ENCODE assay signal across 11 mouse cellular contexts in the genomic region with DNA sequence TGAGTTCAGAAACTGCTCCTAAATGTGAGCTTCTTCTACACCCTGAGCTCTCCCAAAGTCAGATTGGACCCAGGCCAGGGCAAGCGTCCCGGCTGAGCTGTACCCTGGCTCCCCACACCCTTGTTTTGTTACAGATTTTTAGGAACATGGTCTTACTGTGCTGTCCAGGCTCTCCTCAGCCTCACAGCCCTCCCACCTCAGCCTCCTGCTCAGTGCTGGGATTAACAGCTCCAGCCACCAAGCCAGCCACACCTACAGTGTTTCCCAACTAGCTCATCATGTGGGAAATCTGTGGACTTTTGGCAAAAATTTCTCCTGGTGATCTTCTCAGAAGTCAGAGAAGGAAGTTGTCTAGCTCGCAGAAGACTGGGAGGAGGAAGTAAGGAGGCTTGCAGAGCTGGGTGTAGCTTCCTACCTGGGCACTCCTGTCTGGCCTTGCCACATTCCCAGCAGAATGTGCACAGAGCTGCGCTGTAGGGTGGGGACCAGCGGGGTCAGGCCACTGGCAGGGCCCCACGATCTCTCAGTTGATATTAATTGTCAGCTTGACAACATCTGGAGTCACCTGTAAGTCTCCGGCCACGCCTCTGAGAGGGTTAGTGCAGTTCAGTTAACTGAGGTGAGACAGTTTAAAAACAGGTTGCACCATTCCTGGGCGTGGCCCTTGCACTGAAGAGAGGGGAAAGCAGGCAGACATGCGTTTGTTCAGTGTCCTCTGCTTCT. TPM values are rescaled to one million over a fixed set of nuclear protein-coding genes. Genes with fewer than 3 reads are reported as not detected.
DNase-seq lines count a peak whose midpoint lies in the region; ATAC-seq and TF ChIP-seq lines count a peak whose summit lies in the region.
"Had no signal": no experiment of that assay in that cellular context is flagged by ENCODE, and none has a peak within 500 bp of the region (broad histone marks: within the 10 kb centered on the region; RNA-seq: fewer than 3 reads in every experiment).

No protein-coding gene starts in this region.

- no peak overlapping the region for H3K9ac ChIP-seq in embryonic facial prominence, embryonic 14.5 days (ENCODE audit: low read depth, low read length)
- H3K9ac ChIP-seq: midbrain, embryonic 12.5 days had no signal

- no peak overlapping the region for H3K4me2 ChIP-seq in embryonic facial prominence, embryonic 14.5 days (ENCODE audit: low read depth, low read length)
- H3K4me2 ChIP-seq: midbrain, embryonic 12.5 days had no signal

- 84% methylated on average over 10 of the region's 10 CpGs for WGBS in embryonic facial prominence, embryonic 14.5 days
- WGBS in embryonic facial prominence, embryonic 10.5 days, result 92% methylated on average over 10 of the region's 10 CpGs

- intact Hi-C loops in heart, postnatal 10 days (cut with DNase I), result no loop called here
- intact Hi-C loops in left cerebral cortex, postnatal 10 days (cut with DNase I), result loop anchor here (5.0 kb wide), 1 partner anchor 41 kb away; no protein-coding TSS in a partner anchor

- no peak overlapping the region for H3K27ac ChIP-seq in embryonic facial prominence, embryonic 14.5 days (replicated peaks; ENCODE audit: low read depth, low read length)
- no peak overlapping the region for H3K27ac ChIP-seq in embryonic facial prominence, embryonic 10.5 days (replicated peaks)
- H3K27ac ChIP-seq in cortical plate, adult 2 months (ENCODE audit: insufficient read depth, low read length), result 0 out of 2 replicates have a peak overlapping the region, but pooled peaks have one; percentile 7
- H3K27ac ChIP-seq: midbrain, embryonic 12.5 days had no signal

- no peaks in the 10 kb centered on the region for H3K4me1 ChIP-seq in embryonic facial prominence, embryonic 14.5 days (ENCODE audit: control insufficient read depth, insufficient read depth, low read length)
- H3K4me1 ChIP-seq in embryonic facial prominence, embryonic 10.5 days, result no peaks in the 10 kb centered on the region
- peaks cover 12% of the 10 kb centered on the region for H3K4me1 ChIP-seq in cortical plate, adult 2 months (ENCODE audit: control insufficient read depth, insufficient read depth, low read length)
- H3K4me1 ChIP-seq: midbrain, embryonic 12.5 days had no signal

- no peaks in the 10 kb centered on the region for H3K9me3 ChIP-seq in embryonic facial prominence, embryonic 14.5 days (ENCODE audit: control insufficient read depth, low read length)
- no peaks in the 10 kb centered on the region for H3K9me3 ChIP-seq in embryonic facial prominence, embryonic 10.5 days
- H3K9me3 ChIP-seq: midbrain, embryonic 12.5 days had no signal

- H3K4me3 ChIP-seq in embryonic facial prominence, embryonic 14.5 days (ENCODE audit: low read depth, low read length), result no peak overlapping the region
- no peak overlapping the region for H3K4me3 ChIP-seq in embryonic facial prominence, embryonic 10.5 days
- H3K4me3 ChIP-seq in cortical plate, adult 2 months (ENCODE audit: insufficient read depth, low read length), result no peak overlapping the region
- H3K4me3 ChIP-seq: midbrain, embryonic 12.5 days had no signal

- H3K36me3 ChIP-seq in embryonic facial prominence, embryonic 14.5 days (ENCODE audit: control insufficient read depth, insufficient read depth, low read length), result peaks cover 54% of the 10 kb centered on the region
- peaks cover 89% of the 10 kb centered on the region for H3K36me3 ChIP-seq in embryonic facial prominence, embryonic 10.5 days (replicated peaks)

- TF ChIP-seq POLR2A in cortical plate, adult 2 months (IDR thresholded peaks at IDR 0.05; ENCODE audit: extremely low read depth, insufficient read depth, low read length), result no peak

- TF ChIP-seq CTCF in cortical plate, adult 2 months (IDR thresholded peaks at IDR 0.05; ENCODE audit: extremely low read depth, insufficient read depth, low read length), result no peak

- no peak for ATAC-seq in embryonic facial prominence, embryonic 14.5 days (ENCODE audit: low read depth)
- peak; percentile 83 for ATAC-seq in megakaryocyte, adult 5-6 weeks (ENCODE audit: poor library complexity, severe bottlenecking)

- peak; percentile 45 for DNase-seq in embryonic facial prominence, embryonic 14.5 days (ENCODE audit: low spot score)
- no peak for DNase-seq in embryonic facial prominence, embryonic 10.5 days (ENCODE audit: low spot score)
- DNase-seq in heart, postnatal 10 days, result peak; percentile 68 to 73
- no peak for DNase-seq in layer of hippocampus, postnatal 14 days (ENCODE audit: low spot score in 2 of 2)
- DNase-seq in cerebellum, adult 9-11 months, result no peak
- DNase-seq in left cerebral cortex, postnatal 10 days (ENCODE audit: extremely low spot score in 1 of 2, low spot score in 2 of 2), result no peak
- DNase-seq: cerebellum, postnatal 25 days had no signal

- H3K27me3 ChIP-seq in embryonic facial prominence, embryonic 14.5 days (replicated peaks; ENCODE audit: control insufficient read depth, insufficient read depth, low read length), result no peaks in the 10 kb centered on the region
- H3K27me3 ChIP-seq in embryonic facial prominence, embryonic 10.5 days (replicated peaks; ENCODE audit: low read depth, poor library complexity, severe bottlenecking), result no peaks in the 10 kb centered on the region
- H3K27me3 ChIP-seq: midbrain, embryonic 12.5 days had no signal

RNA-seq across cellular contexts. Expression of a gene that starts 16.9 kb away (rescaled TPM):
- 13.9 and 14.4 TPM in 2 replicates for polyA plus RNA-seq in embryonic facial prominence, embryonic 14.5 days (2014; fragmentation: Nextera tagmentation; extraction: Ambion mirVana)
- polyA plus RNA-seq in embryonic facial prominence, embryonic 10.5 days (2016; fragmentation: Nextera tagmentation; extraction: Ambion mirVana), result 7.4 and 8.9 TPM in 2 replicates
- 10.3 and 10.7 TPM in 2 replicates for polyA plus RNA-seq in cortical plate, adult 2 months (2012; rRNA removed)
- total RNA-seq in heart, postnatal 10 days (2021), result 1 to 10 TPM; 9.9 to 10.0 TPM
- total RNA-seq in megakaryocyte, adult 5-6 weeks (2015), result 7.2 and 7.9 TPM in 2 replicates
- 8.9 and 9.1 TPM in 2 replicates for total RNA-seq in megakaryocyte, adult 5-6 weeks (2017)
- total RNA-seq in layer of hippocampus, postnatal 14 days (2021), result 10 to 100 TPM in 1 of 2 experiments, 1 to 10 TPM in 1; 9.3 to 10.3 TPM
- total RNA-seq in left cerebral cortex, postnatal 10 days (2021), result 10 to 100 TPM in 1 of 2 experiments, 1 to 10 TPM in 1; 9.4 to 10.2 TPM

RNA-seq across cellular contexts. Expression of a gene that starts 25.3 kb away (rescaled TPM):
- not detected in 2 replicates for polyA plus RNA-seq in embryonic facial prominence, embryonic 14.5 days (2014; fragmentation: Nextera tagmentation; extraction: Ambion mirVana)
- polyA plus RNA-seq in embryonic facial prominence, embryonic 10.5 days (2016; fragmentation: Nextera tagmentation; extraction: Ambion mirVana), result 0.21 TPM in 1 of 2 replicates, not detected in the other
- 0.21 and 0.42 TPM in 2 replicates for polyA plus RNA-seq in cortical plate, adult 2 months (2012; rRNA removed)
- under 1 TPM in 1 of 2 experiments, not detected in 1; 0.45 TPM for total RNA-seq in heart, postnatal 10 days (2021)
- total RNA-seq in megakaryocyte, adult 5-6 weeks (2015), result 0.11 and 0.45 TPM in 2 replicates
- 0.29 TPM in 1 of 2 replicates, not detected in the other for total RNA-seq in megakaryocyte, adult 5-6 weeks (2017)
- under 1 TPM; 0.38 to 0.81 TPM for total RNA-seq in layer of hippocampus, postnatal 14 days (2021)
- under 1 TPM; 0.43 to 0.79 TPM for total RNA-seq in left cerebral cortex, postnatal 10 days (2021)
- polyA plus RNA-seq: C2C12 had no signal

RNA-seq across cellular contexts. Expression of a gene that starts 29.5 kb away (rescaled TPM):
- polyA plus RNA-seq in embryonic facial prominence, embryonic 14.5 days (2014; fragmentation: Nextera tagmentation; extraction: Ambion mirVana), result 39.1 and 40.5 TPM in 2 replicates
- polyA plus RNA-seq in embryonic facial prominence, embryonic 10.5 days (2016; fragmentation: Nextera tagmentation; extraction: Ambion mirVana), result 48.7 and 51.1 TPM in 2 replicates
- 34.4 and 35.4 TPM in 2 replicates for polyA plus RNA-seq in cortical plate, adult 2 months (2012; rRNA removed)
- 10 to 100 TPM; 18.7 to 21.4 TPM for total RNA-seq in heart, postnatal 10 days (2021)
- 10.6 and 13.1 TPM in 2 replicates for total RNA-seq in megakaryocyte, adult 5-6 weeks (2015)
- 11.4 and 15.8 TPM in 2 replicates for total RNA-seq in megakaryocyte, adult 5-6 weeks (2017)
- 10 to 100 TPM; 32.6 to 35.7 TPM for total RNA-seq in layer of hippocampus, postnatal 14 days (2021)
- 10 to 100 TPM; 32.3 to 32.4 TPM for total RNA-seq in left cerebral cortex, postnatal 10 days (2021)

RNA-seq across cellular contexts. Expression of a gene that starts 34.2 kb away (rescaled TPM):
- 45.8 and 55.2 TPM in 2 replicates for polyA plus RNA-seq in embryonic facial prominence, embryonic 14.5 days (2014; fragmentation: Nextera tagmentation; extraction: Ambion mirVana)
- polyA plus RNA-seq in embryonic facial prominence, embryonic 10.5 days (2016; fragmentation: Nextera tagmentation; extraction: Ambion mirVana), result 40.6 and 41.0 TPM in 2 replicates
- polyA plus RNA-seq in cortical plate, adult 2 months (2012; rRNA removed), result 46.9 and 53.1 TPM in 2 replicates
- 10 to 100 TPM; 14.1 to 18.1 TPM for total RNA-seq in heart, postnatal 10 days (2021)
- total RNA-seq in megakaryocyte, adult 5-6 weeks (2015), result 62.7 and 64.8 TPM in 2 replicates
- total RNA-seq in megakaryocyte, adult 5-6 weeks (2017), result 79.3 and 96.0 TPM in 2 replicates
- 10 to 100 TPM; 46.3 to 49.6 TPM for total RNA-seq in layer of hippocampus, postnatal 14 days (2021)
- 10 to 100 TPM; 52.8 to 55.8 TPM for total RNA-seq in left cerebral cortex, postnatal 10 days (2021)

RNA-seq across cellular contexts. Expression of a gene that starts 42.3 kb away (rescaled TPM):
- 27.2 and 34.4 TPM in 2 replicates for polyA plus RNA-seq in embryonic facial prominence, embryonic 14.5 days (2014; fragmentation: Nextera tagmentation; extraction: Ambion mirVana)
- polyA plus RNA-seq in embryonic facial prominence, embryonic 10.5 days (2016; fragmentation: Nextera tagmentation; extraction: Ambion mirVana), result 69.5 and 72.3 TPM in 2 replicates
- polyA plus RNA-seq in cortical plate, adult 2 months (2012; rRNA removed), result 3.5 and 3.8 TPM in 2 replicates
- total RNA-seq in heart, postnatal 10 days (2021), result 1 to 10 TPM; 5.0 to 5.6 TPM
- total RNA-seq in megakaryocyte, adult 5-6 weeks (2015), result 11.5 and 14.9 TPM in 2 replicates
- 21.3 and 24.1 TPM in 2 replicates for total RNA-seq in megakaryocyte, adult 5-6 weeks (2017)
- total RNA-seq in layer of hippocampus, postnatal 14 days (2021), result 1 to 10 TPM; 2.7 to 4.9 TPM
- 1 to 10 TPM; 4.4 to 4.8 TPM for total RNA-seq in left cerebral cortex, postnatal 10 days (2021)

Comparison
In these comparisons a context has a peak if more than half of its experiments do, and no peak if none do; other contexts are left out.
1. DNase-seq: peak in embryonic facial prominence, embryonic 14.5 days (single experiment) and heart, postnatal 10 days (2 of 2); none in embryonic facial prominence, embryonic 10.5 days (single experiment), layer of hippocampus, postnatal 14 days (0 of 2), cerebellum, adult 9-11 months (single experiment) and left cerebral cortex, postnatal 10 days (0 of 2).